8 mouse cellular contexts compared by ENCODE assay signal in genomic region chr1:59592876-59593275, GRCm38 (mm10).
DNase-seq lines count a peak whose midpoint lies in the region; ATAC-seq and TF ChIP-seq lines count a peak whose summit lies in the region.

No protein-coding gene starts in this region.

- TF ChIP-seq POLR2A in limb, embryonic 14.5 days (IDR thresholded peaks at IDR 0.05; ENCODE audit: borderline replicate concordance, extremely low read depth, insufficient read depth, insufficient read length): no peak

- no peak for TF ChIP-seq CTCF in kidney, postnatal 0 days (IDR thresholded peaks at IDR 0.05; ENCODE audit: low read depth)

- 45% methylated on average over 12 of the region's 12 CpGs for WGBS in kidney, postnatal 0 days
- WGBS in forebrain, embryonic 12.5 days: 7% methylated on average over 12 of the region's 12 CpGs
- WGBS in limb, embryonic 14.5 days: 24% methylated on average over 12 of the region's 12 CpGs
- whole genome bisulfite sequencing in neural tube, embryonic 15.5 days: 21% methylated on average over 12 of the region's 12 CpGs

- no peaks in the 10 kb centered on the region for H3K9me3 ChIP-seq in kidney, postnatal 0 days (replicated peaks; ENCODE audit: low read length)
- H3K9me3 ChIP-seq in forebrain, embryonic 12.5 days: no peaks in the 10 kb centered on the region
- H3K9me3 ChIP-seq in limb, embryonic 14.5 days (ENCODE audit: control insufficient read depth, low read length): no peaks in the 10 kb centered on the region
- no peaks in the 10 kb centered on the region for H3K9me3 ChIP-seq in neural tube, embryonic 15.5 days (replicated peaks)

- H3K9ac ChIP-seq in kidney, postnatal 0 days (ENCODE audit: low read depth, low read length): no peak overlapping the region
- no peak overlapping the region for H3K9ac ChIP-seq in forebrain, embryonic 12.5 days
- no peak overlapping the region for H3K9ac ChIP-seq in limb, embryonic 14.5 days (ENCODE audit: low read depth, low read length, severe bottlenecking)
- no peak overlapping the region for H3K9ac ChIP-seq in neural tube, embryonic 15.5 days (replicated peaks)

- H3K4me2 ChIP-seq in kidney, postnatal 0 days (ENCODE audit: low read length): peak overlapping the region; percentile 25; the same call in 1 of the 2 replicates
- H3K4me2 ChIP-seq in forebrain, embryonic 12.5 days: peak overlapping the region; percentile 40
- H3K4me2 ChIP-seq in limb, embryonic 14.5 days (replicated peaks; ENCODE audit: low read depth, low read length, severe bottlenecking): 0 out of 2 replicates have a peak overlapping the region, but pooled peaks have one; percentile 15
- peak overlapping the region; percentile 43 for H3K4me2 ChIP-seq in neural tube, embryonic 15.5 days

- H3K27me3 ChIP-seq in kidney, postnatal 0 days (ENCODE audit: insufficient read depth, low read length): no peaks in the 10 kb centered on the region
- H3K27me3 ChIP-seq in forebrain, embryonic 12.5 days: peaks cover 60% of the 10 kb centered on the region
- H3K27me3 ChIP-seq in limb, embryonic 14.5 days (ENCODE audit: control insufficient read depth, insufficient read depth, low read length): peaks cover 10% of the 10 kb centered on the region; the same call in 1 of the 2 replicates
- peaks cover 5% of the 10 kb centered on the region; the same call in 1 of the 2 replicates for H3K27me3 ChIP-seq in neural tube, embryonic 15.5 days (replicated peaks)

- H3K36me3 ChIP-seq in kidney, postnatal 0 days (ENCODE audit: insufficient read depth, low read length): no peaks in the 10 kb centered on the region
- no peaks in the 10 kb centered on the region for H3K36me3 ChIP-seq in forebrain, embryonic 12.5 days (replicated peaks)
- no peaks in the 10 kb centered on the region for H3K36me3 ChIP-seq in limb, embryonic 14.5 days (ENCODE audit: control insufficient read depth, insufficient read depth, low read length)
- no peaks in the 10 kb centered on the region for H3K36me3 ChIP-seq in neural tube, embryonic 15.5 days

- no peak for DNase-seq in kidney, postnatal 0 days (ENCODE audit: low spot score)
- no peak for DNase-seq in kidney, adult 9 months
- DNase-seq in limb, embryonic 14.5 days (ENCODE audit: low spot score): no peak
- no peak for DNase-seq in thymus, postnatal 14 days
- no peak for DNase-seq in gastrocnemius, postnatal 10 days
- no peak for DNase-seq in thymus, postnatal 4 days

- ATAC-seq in kidney, postnatal 0 days (replicated peaks; ENCODE audit: low FRiP score, low read depth): no peak
- no peak; the same call in 1 of the 2 replicates for ATAC-seq in forebrain, embryonic 12.5 days (ENCODE audit: low FRiP score)
- no peak for ATAC-seq in limb, embryonic 14.5 days (ENCODE audit: low FRiP score, low read depth)
- peak; percentile 45; the same call in 1 of the 2 replicates for ATAC-seq in neural tube, embryonic 15.5 days (ENCODE audit: low FRiP score)

- no peak overlapping the region for H3K4me3 ChIP-seq in kidney, postnatal 0 days (replicated peaks; ENCODE audit: low read depth, low read length)
- peak overlapping the region; percentile 16 for H3K4me3 ChIP-seq in forebrain, embryonic 12.5 days (replicated peaks)
- H3K4me3 ChIP-seq in limb, embryonic 14.5 days (replicated peaks; ENCODE audit: low read length): no peak overlapping the region
- peak overlapping the region; percentile 10 for H3K4me3 ChIP-seq in neural tube, embryonic 15.5 days (replicated peaks)

- peaks cover 10% of the 10 kb centered on the region for H3K4me1 ChIP-seq in kidney, postnatal 0 days (replicated peaks; ENCODE audit: insufficient read depth, low read length)
- peaks cover 21% of the 10 kb centered on the region for H3K4me1 ChIP-seq in forebrain, embryonic 12.5 days
- H3K4me1 ChIP-seq in limb, embryonic 14.5 days (ENCODE audit: control insufficient read depth, insufficient read depth, low read length): peaks cover 16% of the 10 kb centered on the region
- peaks cover 18% of the 10 kb centered on the region for H3K4me1 ChIP-seq in neural tube, embryonic 15.5 days

- no peak overlapping the region for H3K27ac ChIP-seq in kidney, postnatal 0 days
- H3K27ac ChIP-seq in forebrain, embryonic 12.5 days: no peak overlapping the region
- H3K27ac ChIP-seq in limb, embryonic 14.5 days (replicated peaks; ENCODE audit: low read depth, low read length): no peak overlapping the region
- no peak overlapping the region for H3K27ac ChIP-seq in neural tube, embryonic 15.5 days (replicated peaks)

Comparison
In these comparisons a context has a peak if more than half of its experiments do, and no peak if none do; other contexts are left out.
1. H3K4me3 ChIP-seq: peak in forebrain, embryonic 12.5 days (single experiment) and neural tube, embryonic 15.5 days (single experiment); none in kidney, postnatal 0 days (single experiment) and limb, embryonic 14.5 days (single experiment).
2. Peak in every context shown above with its lines, with median percentiles within 50 percentile points of each other: H3K4me2 ChIP-seq.